Mouse (Mus musculus) limb, embryonic 11.5 days (tissue): ENCODE results near the gene Hist1h3f. TPM values are rescaled to one million over a fixed set of nuclear protein-coding genes. Genes with fewer than 3 reads are reported as not detected.

Experiments
- ATAC-seq: fragments of 200-750 bp; cut with Nextera tagmentation; 2 replicates; pipeline ENCODE4 v1.8.0; 2017; ENCODE audit warnings: low read depth; ENCODE audit not compliant: insufficient number of reproducible peaks, low FRiP score, low TSS enrichment
- DNase-seq: peaks from one replicate; pipeline ENCODE4 v3.0.0-alpha.2; 2015; ENCODE audit warnings: low spot score
- H3K27ac ChIP-seq: fragments of 300-500 bp; sonication (generic); replicated peaks from 2 replicates; pipeline ENCODE4 v1.5.1; 2014; ENCODE audit warnings: low read depth, mild to moderate bottlenecking, low read length
- H3K27me3 ChIP-seq: fragments of 300-500 bp; sonication (generic); 2 replicates; pipeline ENCODE4 v1.6.1; 2014; ENCODE audit warnings: mild to moderate bottlenecking, low read length, mixed read lengths; ENCODE audit not compliant: control insufficient read depth, insufficient read depth
- H3K36me3 ChIP-seq: fragments of 300-500 bp; sonication (generic); 2 replicates; pipeline ENCODE4 v1.6.1; 2014; ENCODE audit warnings: mild to moderate bottlenecking, low read length, moderate library complexity, mixed read lengths; ENCODE audit not compliant: control insufficient read depth, insufficient read depth
- H3K4me1 ChIP-seq: fragments of 300-500 bp; sonication (generic); 2 replicates; pipeline ENCODE4 v1.6.1; 2014; ENCODE audit warnings: low read length, mixed read lengths; ENCODE audit not compliant: control insufficient read depth, insufficient read depth
- H3K4me2 ChIP-seq: fragments of 300-500 bp; sonication (generic); 2 replicates; pipeline ENCODE4 v1.6.1; 2014; ENCODE audit warnings: low read depth, mild to moderate bottlenecking, moderate library complexity; ENCODE audit not compliant: severe bottlenecking
- H3K4me3 ChIP-seq: fragments of 300-500 bp; sonication (generic); 2 replicates; pipeline ENCODE4 v1.5.1; 2014; ENCODE audit warnings: low read depth, low read length
- H3K9ac ChIP-seq: fragments of 300-500 bp; sonication (generic); 2 replicates; pipeline ENCODE4 v1.6.1; 2014; ENCODE audit warnings: mild to moderate bottlenecking, low read length
- H3K9me3 ChIP-seq: fragments of 300-500 bp; sonication (generic); 2 replicates; pipeline ENCODE4 v1.6.1; 2016; ENCODE audit warnings: low read length; ENCODE audit not compliant: control insufficient read depth
- WGBS: fragments of 180-500 bp; shearing (Covaris S2); extraction: QIAGEN DNeasy Blood & Tissue Kit; methylation state at CpG from one replicate; pipeline ENCODE4 v1.1.7; 2014; 5-methylcytosine and 5-hydroxymethylcytosine counted together
- polyA plus RNA-seq: library from polyadenylated mRNA; unstranded; fragments of >200 nt; fragmentation: Nextera tagmentation; extraction: Ambion mirVana; gene quantifications from 2 replicates; pipeline ENCODE4 v1.2.1, GENCODE M21; 2014

The Hist1h3f gene
- polyA plus RNA-seq, 1 experiment from 2014 or later: 1.4 TPM

- Histone ChIP-seq H3K4me3 (no peak overlapping the region; the same call in 1 of the 2 replicates), H3K4me2 (peak overlapping the region; percentile 25), H3K27ac (no peak overlapping the region), H3K27me3 (no peaks in the 10 kb centered on the region), H3K4me1 (peaks cover 8% of the 10 kb centered on the region; the same call in 1 of the 2 replicates), H3K9ac (no peak overlapping the region), H3K36me3 (no peaks in the 10 kb centered on the region), H3K9me3 (no peaks in the 10 kb centered on the region)
- 34% methylated on average over 9 of the region's 9 CpGs for WGBS
- ATAC-seq (no peak), DNase-seq (no peak)
These were observed 41.8 kb upstream of the Hist1h3f start for GRCm38 (mm10) chr13:23502031-23502567.

GRCm38 (mm10) chr13:23502916-23503315 lies 40.9 kb upstream of the Hist1h3f start:
- Histone ChIP-seq H3K27ac (no peak overlapping the region), H3K4me2 (no peak overlapping the region), H3K27me3 (no peaks in the 10 kb centered on the region), H3K9me3 (no peaks in the 10 kb centered on the region), H3K4me1 (peaks cover 8% of the 10 kb centered on the region; the same call in 1 of the 2 replicates), H3K4me3 (no peak overlapping the region), H3K36me3 (no peaks in the 10 kb centered on the region), H3K9ac (no peak overlapping the region)
- DNase-seq (no peak), ATAC-seq (no peak)
- WGBS: 43% methylated on average over 4 of the region's 4 CpGs

- Histone ChIP-seq H3K27me3 (no peaks in the 10 kb centered on the region), H3K4me1 (peaks cover 8% of the 10 kb centered on the region; the same call in 1 of the 2 replicates), H3K9ac (no peak overlapping the region), H3K36me3 (no peaks in the 10 kb centered on the region), H3K4me2 (no peak overlapping the region; the same call in 1 of the 2 replicates), H3K9me3 (no peaks in the 10 kb centered on the region), H3K4me3 (no peak overlapping the region), H3K27ac (no peak overlapping the region)
- 0 out of 2 replicates have a peak, but pooled peaks have one; percentile 46 for ATAC-seq
- WGBS: under 1% methylated on average over 9 of the region's 9 CpGs
- DNase-seq: peak; percentile 81
These were observed 40.1 kb upstream of the Hist1h3f start for GRCm38 (mm10) chr13:23503797-23504196.

GRCm38 (mm10) chr13:23505662-23506345 lies 38.0 kb upstream of the Hist1h3f start:
- peaks cover 4% of the 10 kb centered on the region; the same call in 1 of the 2 replicates for H3K4me1 ChIP-seq
- ATAC-seq (no peak), DNase-seq (peak; percentile 63)
- no peaks in the 10 kb centered on the region for H3K27me3 ChIP-seq
- H3K4me2 ChIP-seq: peak overlapping the region; percentile 32
- no peak overlapping the region for H3K27ac ChIP-seq
- H3K36me3 ChIP-seq: no peaks in the 10 kb centered on the region
- H3K9me3 ChIP-seq: no peaks in the 10 kb centered on the region
- H3K4me3 ChIP-seq: peak overlapping the region; percentile 9
- no peak overlapping the region for H3K9ac ChIP-seq
- 3% methylated on average over 14 of the region's 14 CpGs for WGBS

GRCm38 (mm10) chr13:23506351-23506750 lies 37.5 kb upstream of the Hist1h3f start:
- H3K27ac ChIP-seq: no peak overlapping the region
- WGBS: 2% methylated on average over 13 of the region's 13 CpGs
- peak overlapping the region; percentile 9 for H3K4me3 ChIP-seq
- no peak overlapping the region for H3K9ac ChIP-seq
- H3K27me3 ChIP-seq: no peaks in the 10 kb centered on the region
- peaks cover 4% of the 10 kb centered on the region; the same call in 1 of the 2 replicates for H3K4me1 ChIP-seq
- H3K4me2 ChIP-seq: peak overlapping the region; percentile 32
- H3K36me3 ChIP-seq: no peaks in the 10 kb centered on the region
- H3K9me3 ChIP-seq: no peaks in the 10 kb centered on the region
- ATAC-seq (no peak; the same call in 1 of the 2 replicates), DNase-seq (peak; percentile 87)

- H3K27ac ChIP-seq: no peak overlapping the region
- H3K4me1 ChIP-seq: peaks cover 4% of the 10 kb centered on the region; the same call in 1 of the 2 replicates
- WGBS: 10% methylated on average over 14 of the region's 14 CpGs
- ATAC-seq (no peak), DNase-seq (peak; percentile 58)
- no peak overlapping the region for H3K4me3 ChIP-seq
- no peaks in the 10 kb centered on the region for H3K9me3 ChIP-seq
- no peak overlapping the region for H3K9ac ChIP-seq
- no peaks in the 10 kb centered on the region for H3K27me3 ChIP-seq
- H3K36me3 ChIP-seq: no peaks in the 10 kb centered on the region
- peak overlapping the region; percentile 22 for H3K4me2 ChIP-seq
These were observed 36.9 kb upstream of the Hist1h3f start for GRCm38 (mm10) chr13:23506819-23507515.

- Histone ChIP-seq H3K27ac (no peak overlapping the region), H3K4me1 (peaks cover 2% of the 10 kb centered on the region; the same call in 1 of the 2 replicates), H3K9me3 (no peaks in the 10 kb centered on the region), H3K27me3 (no peaks in the 10 kb centered on the region), H3K9ac (no peak overlapping the region), H3K4me2 (no peak overlapping the region), H3K4me3 (no peak overlapping the region), H3K36me3 (no peaks in the 10 kb centered on the region)
- 31% methylated on average over 1 of the region's 1 CpGs for WGBS
- ATAC-seq: no peak
- no peak for DNase-seq
These were observed 33.7 kb upstream of the Hist1h3f start for GRCm38 (mm10) chr13:23510127-23510526.

GRCm38 (mm10) chr13:23513517-23513916 lies 30.3 kb upstream of the Hist1h3f start:
- no peaks in the 10 kb centered on the region for H3K27me3 ChIP-seq
- 89% methylated on average over 1 of the region's 1 CpGs for WGBS
- no peak overlapping the region for H3K4me2 ChIP-seq
- no peak for ATAC-seq
- H3K4me3 ChIP-seq: no peak overlapping the region
- no peaks in the 10 kb centered on the region for H3K4me1 ChIP-seq
- no peaks in the 10 kb centered on the region for H3K36me3 ChIP-seq
- no peak overlapping the region for H3K27ac ChIP-seq
- H3K9ac ChIP-seq: no peak overlapping the region
- no peaks in the 10 kb centered on the region for H3K9me3 ChIP-seq
- DNase-seq: no peak
